Mouse (Mus musculus): ENCODE results near the gene Efcab7. TPM values are rescaled to one million over a fixed set of nuclear protein-coding genes. Genes with fewer than 3 reads are reported as not detected.

The Efcab7 gene
- total and polyA plus RNA-seq, 3 experiments, result 10.6 to 57.0 (median 14.6) TPM

DNA sequence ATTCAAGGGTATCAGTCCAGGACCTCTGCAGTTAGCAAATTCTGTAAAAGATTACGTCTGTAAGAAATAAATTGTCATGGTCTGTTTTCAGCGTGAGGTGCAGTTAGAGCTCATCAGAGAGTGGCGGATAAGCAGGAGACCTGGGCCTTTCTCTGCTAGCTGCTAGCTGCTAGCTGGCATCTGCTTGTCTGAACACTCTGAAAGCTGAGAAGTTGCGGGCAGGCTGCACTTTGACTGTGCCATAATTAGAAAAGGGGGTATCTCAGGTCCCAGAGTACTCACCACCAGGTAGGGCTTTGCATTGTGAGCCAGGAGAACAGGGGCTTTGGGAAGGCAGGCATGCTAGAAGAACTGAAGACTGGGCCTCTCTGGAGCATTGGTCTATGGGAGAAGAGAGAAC, 102.8 kb downstream of the Efcab7 start:
- Histone ChIP-seq H3K4me3 (replicated peaks in 1 of 3; ENCODE audit: low read depth in 2 of 3, low read length in 2 of 3, poor library complexity in 1 of 3) (peak overlapping the region in 1 of 3 experiments; percentile 81), H3K9me3 (replicated peaks; ENCODE audit: low read length) (no peaks in the 10 kb centered on the region), H3K79me2 (replicated peaks; ENCODE audit: control insufficient read depth, extremely low read depth, insufficient read depth, poor library complexity, severe bottlenecking) (peaks cover 15% of the 10 kb centered on the region), H3K27me3 (replicated peaks) (no peaks in the 10 kb centered on the region), H3K36me3 (replicated peaks in 1 of 2; ENCODE audit: control insufficient read depth in 1 of 2, insufficient read depth in 1 of 2, low read length in 1 of 2) (peaks cover 3 to 49% of the 10 kb centered on the region in 2 experiments), H3K4me2 (ENCODE audit: insufficient read depth, low read depth, poor library complexity, severe bottlenecking) (no peak overlapping the region), H3K9ac (ENCODE audit: insufficient read depth, low read depth) (no peak overlapping the region; the same call in 1 of the 2 replicates), H3K4me1 (ENCODE audit: control insufficient read depth in 1 of 2, insufficient read depth in 2 of 2) (peaks cover 7 to 59% of the 10 kb centered on the region in 2 experiments), H3K27ac (ENCODE audit: insufficient read depth, low read depth) (no peak overlapping the region)
- no peak for DNase-seq (ENCODE audit: extremely low read depth)
- TF ChIP-seq TCF12 (IDR thresholded peaks at IDR 0.05; ENCODE audit: low read depth, low read length) (no peak), RCOR1 (conservative IDR thresholded peaks at IDR 0.05; ENCODE audit: low read depth, low read length) (no peak), CHD1 (IDR thresholded peaks at IDR 0.05; ENCODE audit: low read depth, low read length) (no peak), ZMIZ1 (IDR thresholded peaks at IDR 0.05; ENCODE audit: low read depth, low read length) (no peak), ELF1 (IDR thresholded peaks at IDR 0.05; ENCODE audit: low read depth, low read length) (no peak), MAZ (IDR thresholded peaks at IDR 0.05; ENCODE audit: low read depth, low read length) (no peak), NRF1 (IDR thresholded peaks at IDR 0.05; ENCODE audit: low read depth, low read length) (no peak)
- dilution Hi-C loops (cut with MboI; ENCODE audit: extremely low pct_ligation_motif_present, extremely low pct_unique_long_range_greater_than_20kb, low sequenced_read_pairs) (no loop called here), in situ Hi-C loops (cut with MboI; ENCODE audit: low pct_ligation_motif_present, low pct_unique_long_range_greater_than_20kb, low sequenced_read_pairs) (no loop called here)

DNA sequence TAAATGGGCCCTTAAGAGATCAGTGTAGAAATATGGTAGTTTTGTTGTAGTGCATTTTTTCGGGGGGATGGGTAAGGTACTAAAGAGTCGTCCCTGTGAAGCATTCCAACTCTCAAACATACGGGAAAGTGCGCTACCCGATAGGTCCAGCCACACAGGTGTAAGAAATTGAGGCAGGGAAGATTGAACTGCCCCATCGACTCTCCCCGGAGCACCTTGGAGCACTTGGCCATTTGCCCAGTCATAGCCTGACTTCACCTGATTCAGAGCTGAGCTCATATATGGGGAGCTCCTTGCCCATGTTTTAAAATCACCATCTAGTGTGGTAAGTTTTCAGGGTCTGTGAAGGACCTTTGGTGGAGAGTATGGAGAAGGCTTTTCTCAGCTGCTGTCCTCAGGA, 105.9 kb downstream of the Efcab7 start:
- dilution Hi-C loops (cut with MboI; ENCODE audit: extremely low pct_ligation_motif_present, extremely low pct_unique_long_range_greater_than_20kb, low sequenced_read_pairs), result no loop called here
- no peaks in the 10 kb centered on the region for H3K9me3 ChIP-seq (replicated peaks; ENCODE audit: low read length)
- H3K9ac ChIP-seq (ENCODE audit: insufficient read depth, low read depth), result no peak overlapping the region
- H3K4me1 ChIP-seq (ENCODE audit: control insufficient read depth in 1 of 2, insufficient read depth in 2 of 2), result peaks cover 11 to 72% of the 10 kb centered on the region in 2 experiments
- no peak for TF ChIP-seq MAX (IDR thresholded peaks at IDR 0.05; ENCODE audit: low read length)
- TF ChIP-seq CHD2 (IDR thresholded peaks at IDR 0.05; ENCODE audit: low read length), result no peak
- TF ChIP-seq TCF12 (IDR thresholded peaks at IDR 0.05; ENCODE audit: low read depth, low read length), result no peak
- TF ChIP-seq SIN3A (IDR thresholded peaks at IDR 0.05; ENCODE audit: low read length), result no peak
- TF ChIP-seq NRF1 (IDR thresholded peaks at IDR 0.05; ENCODE audit: low read depth, low read length), result no peak
- no peak for TF ChIP-seq TBP (conservative IDR thresholded peaks at IDR 0.05; ENCODE audit: low read depth, low read length)
- no peak for TF ChIP-seq ZC3H11A (IDR thresholded peaks at IDR 0.05; ENCODE audit: low read depth, low read length)
- no peak for TF ChIP-seq MXI1 (IDR thresholded peaks at IDR 0.05; ENCODE audit: low read depth, low read length)
- in situ Hi-C loops (cut with MboI; ENCODE audit: low pct_ligation_motif_present, low pct_unique_long_range_greater_than_20kb, low sequenced_read_pairs), result no loop called here
- no peak for DNase-seq (ENCODE audit: extremely low read depth)
- H3K27ac ChIP-seq (ENCODE audit: insufficient read depth, low read depth), result no peak overlapping the region
- peaks cover 3 to 75% of the 10 kb centered on the region in 2 experiments for H3K36me3 ChIP-seq (replicated peaks in 1 of 2; ENCODE audit: control insufficient read depth in 1 of 2, insufficient read depth in 1 of 2, low read length in 1 of 2)
- no peak overlapping the region for H3K4me2 ChIP-seq (ENCODE audit: insufficient read depth, low read depth, poor library complexity, severe bottlenecking)
- peaks cover 15% of the 10 kb centered on the region for H3K79me2 ChIP-seq (replicated peaks; ENCODE audit: control insufficient read depth, extremely low read depth, insufficient read depth, poor library complexity, severe bottlenecking)
- no peak overlapping the region for H3K4me3 ChIP-seq (replicated peaks in 1 of 3; ENCODE audit: low read depth in 2 of 3, low read length in 2 of 3, poor library complexity in 1 of 3)
- no peaks in the 10 kb centered on the region for H3K27me3 ChIP-seq (replicated peaks)

DNA sequence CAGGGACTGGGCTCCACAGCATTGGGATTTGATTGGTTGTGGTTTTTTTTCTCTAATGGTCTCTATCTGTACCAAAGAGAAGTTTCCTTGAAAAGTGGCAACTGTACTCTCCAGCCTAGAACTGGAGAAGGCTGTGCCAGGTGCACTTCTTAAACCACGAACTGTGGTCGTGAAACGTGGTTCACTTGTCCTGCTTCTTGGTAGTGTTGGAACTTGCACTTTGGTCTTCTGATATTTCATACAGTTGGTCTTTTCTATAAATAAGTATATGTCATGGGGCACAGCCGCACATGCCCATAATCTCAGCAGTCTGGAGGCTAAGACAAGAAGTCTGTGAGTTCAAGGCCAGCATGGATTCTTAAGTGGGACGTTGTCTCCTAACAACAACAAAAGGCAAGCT, 107.3 kb downstream of the Efcab7 start:
- H3K36me3 ChIP-seq (replicated peaks in 1 of 2; ENCODE audit: control insufficient read depth in 1 of 2, insufficient read depth in 1 of 2, low read length in 1 of 2), result peaks cover 3 to 82% of the 10 kb centered on the region in 2 experiments
- no peak overlapping the region for H3K4me2 ChIP-seq (ENCODE audit: insufficient read depth, low read depth, poor library complexity, severe bottlenecking)
- dilution Hi-C loops (cut with MboI; ENCODE audit: extremely low pct_ligation_motif_present, extremely low pct_unique_long_range_greater_than_20kb, low sequenced_read_pairs), result no loop called here
- H3K27ac ChIP-seq (ENCODE audit: insufficient read depth, low read depth), result no peak overlapping the region
- no peaks in the 10 kb centered on the region for H3K9me3 ChIP-seq (replicated peaks; ENCODE audit: low read length)
- no peak for DNase-seq (ENCODE audit: extremely low read depth)
- in situ Hi-C loops (cut with MboI; ENCODE audit: low pct_ligation_motif_present, low pct_unique_long_range_greater_than_20kb, low sequenced_read_pairs), result no loop called here
- H3K9ac ChIP-seq (ENCODE audit: insufficient read depth, low read depth), result no peak overlapping the region
- H3K4me1 ChIP-seq (ENCODE audit: control insufficient read depth in 1 of 2, insufficient read depth in 2 of 2), result peaks cover 6 to 80% of the 10 kb centered on the region in 2 experiments
- TF ChIP-seq CHD2 (IDR thresholded peaks at IDR 0.05; ENCODE audit: low read length), result no peak
- no peak for TF ChIP-seq NELFE (IDR thresholded peaks at IDR 0.05; ENCODE audit: low read depth, low read length)
- TF ChIP-seq ELF1 (IDR thresholded peaks at IDR 0.05; ENCODE audit: low read depth, low read length), result no peak
- no peak for TF ChIP-seq MAZ (IDR thresholded peaks at IDR 0.05; ENCODE audit: low read depth, low read length)
- TF ChIP-seq BHLHE40 (IDR thresholded peaks at IDR 0.05; ENCODE audit: low read depth, low read length), result no peak
- no peak for TF ChIP-seq NRF1 (IDR thresholded peaks at IDR 0.05; ENCODE audit: low read depth, low read length)
- no peak for TF ChIP-seq MAX (IDR thresholded peaks at IDR 0.05; ENCODE audit: low read length)
- TF ChIP-seq RAD21 (IDR thresholded peaks at IDR 0.05; ENCODE audit: low read depth, low read length), result no peak
- TF ChIP-seq JUN (IDR thresholded peaks at IDR 0.05; ENCODE audit: insufficient read depth, low read depth, low read length), result no peak
- no peak for TF ChIP-seq SMC3 (IDR thresholded peaks at IDR 0.05; ENCODE audit: low read depth, low read length)
- no peak for TF ChIP-seq TBP (conservative IDR thresholded peaks at IDR 0.05; ENCODE audit: low read depth, low read length)
- no peak for TF ChIP-seq EP300 (IDR thresholded peaks at IDR 0.05; ENCODE audit: low read length)
- no peak for TF ChIP-seq MEF2A (IDR thresholded peaks at IDR 0.05; ENCODE audit: borderline replicate concordance, low read depth, low read length)
- TF ChIP-seq ZC3H11A (IDR thresholded peaks at IDR 0.05; ENCODE audit: low read depth, low read length), result no peak
- H3K4me3 ChIP-seq (replicated peaks in 1 of 3; ENCODE audit: low read depth in 2 of 3, low read length in 2 of 3, poor library complexity in 1 of 3), result no peak overlapping the region
- H3K79me2 ChIP-seq (replicated peaks; ENCODE audit: control insufficient read depth, extremely low read depth, insufficient read depth, poor library complexity, severe bottlenecking), result peaks cover 4% of the 10 kb centered on the region
- H3K27me3 ChIP-seq (replicated peaks), result no peaks in the 10 kb centered on the region

All from CH12.LX (cell line).